Mouse (Mus musculus): ENCODE measurements at regions not wholly inside any gene's neighbourhood (a gene's known extent, or its start where the extent isn't known, plus 50 kb on each side); places are given as distances from the start of the nearest gene placed in this dataset.

GRCm38 (mm10) chr1:120667776-120668175 is 65.6 kb downstream of the En1 start:
- no peak for DNase-seq (ENCODE audit: low spot score)

- DNase-seq (ENCODE audit: low spot score), result no peak
Observed at GRCm38 (mm10) chr1:120683532-120684245, 81.5 kb downstream of the En1 start.

GRCm38 (mm10) chr1:120685650-120686244 is 83.5 kb downstream of the En1 start:
- DNase-seq (ENCODE audit: low spot score), result peak; percentile 56

- no peak for DNase-seq (ENCODE audit: low spot score)
Observed at GRCm38 (mm10) chr1:120691571-120691970, 89.4 kb downstream of the En1 start.

- no peak for DNase-seq (ENCODE audit: low spot score)
Observed at GRCm38 (mm10) chr1:120698189-120698588, 96.0 kb downstream of the En1 start.

GRCm38 (mm10) chr1:120704201-120704600 is 102.0 kb downstream of the En1 start:
- no peak for DNase-seq (ENCODE audit: low spot score)

- DNase-seq (ENCODE audit: low spot score), result no peak
Observed at GRCm38 (mm10) chr1:120706011-120706410, 103.8 kb downstream of the En1 start.

- no peak for DNase-seq (ENCODE audit: low spot score)
Observed at GRCm38 (mm10) chr1:120708511-120708910, 106.3 kb downstream of the En1 start.

- DNase-seq (ENCODE audit: low spot score), result no peak
Observed at GRCm38 (mm10) chr1:120715105-120715877, 113.1 kb downstream of the En1 start.

- no peak for DNase-seq (ENCODE audit: low spot score)
Observed at GRCm38 (mm10) chr1:120726777-120727176, 124.6 kb downstream of the En1 start.

- no peak for DNase-seq (ENCODE audit: low spot score)
Observed at GRCm38 (mm10) chr1:120727427-120727826, 125.2 kb downstream of the En1 start.

- DNase-seq (ENCODE audit: low spot score), result no peak
Observed at GRCm38 (mm10) chr1:120732003-120732402, 129.8 kb downstream of the En1 start.

- DNase-seq (ENCODE audit: low spot score), result no peak
Observed at GRCm38 (mm10) chr1:120733683-120734082, 131.5 kb downstream of the En1 start.

- DNase-seq (ENCODE audit: low spot score), result no peak
Observed at GRCm38 (mm10) chr1:120734846-120735245, 132.6 kb downstream of the En1 start.

- no peak for DNase-seq (ENCODE audit: low spot score)
Observed at GRCm38 (mm10) chr1:120739499-120739898, 137.3 kb downstream of the En1 start.

GRCm38 (mm10) chr1:120741091-120741740 is 139.0 kb downstream of the En1 start:
- DNase-seq (ENCODE audit: low spot score), result peak; percentile 43

GRCm38 (mm10) chr1:120748963-120749362 is 146.7 kb downstream of the En1 start:
- DNase-seq (ENCODE audit: low spot score), result no peak

GRCm38 (mm10) chr1:120753406-120753805 is 151.2 kb downstream of the En1 start:
- DNase-seq (ENCODE audit: low spot score), result no peak

- no peak for DNase-seq (ENCODE audit: low spot score)
Observed at GRCm38 (mm10) chr1:120754337-120754736, 152.1 kb downstream of the En1 start.

- peak; percentile 59 for DNase-seq (ENCODE audit: low spot score)
Observed at GRCm38 (mm10) chr1:120757283-120757821, 155.1 kb downstream of the En1 start.

GRCm38 (mm10) chr1:120758172-120758571 is 156.0 kb downstream of the En1 start:
- DNase-seq (ENCODE audit: low spot score), result no peak

- DNase-seq (ENCODE audit: low spot score), result no peak
Observed at GRCm38 (mm10) chr1:120758762-120759161, 156.5 kb downstream of the En1 start.
